Mouse (Mus musculus) limb, embryonic 11.5 days (tissue): ENCODE data around the gene Mrpl35. TPM values are rescaled to one million over a fixed set of nuclear protein-coding genes. Genes with fewer than 3 reads are reported as not detected.

Experiments used
- ATAC-seq: fragments of 200-750 bp; cut with Nextera tagmentation; 2 replicates; pipeline ENCODE4 v1.8.0; 2017; ENCODE audit warnings: low read depth; ENCODE audit not compliant: insufficient number of reproducible peaks, low FRiP score, low TSS enrichment
- DNase-seq: peaks from one replicate; pipeline ENCODE4 v3.0.0-alpha.2; 2015; ENCODE audit warnings: low spot score
- H3K27ac ChIP-seq: fragments of 300-500 bp; sonication (generic); replicated peaks from 2 replicates; pipeline ENCODE4 v1.5.1; 2014; ENCODE audit warnings: low read depth, mild to moderate bottlenecking, low read length
- H3K27me3 ChIP-seq: fragments of 300-500 bp; sonication (generic); 2 replicates; pipeline ENCODE4 v1.6.1; 2014; ENCODE audit warnings: mild to moderate bottlenecking, low read length, mixed read lengths; ENCODE audit not compliant: control insufficient read depth, insufficient read depth
- H3K36me3 ChIP-seq: fragments of 300-500 bp; sonication (generic); 2 replicates; pipeline ENCODE4 v1.6.1; 2014; ENCODE audit warnings: mild to moderate bottlenecking, low read length, moderate library complexity, mixed read lengths; ENCODE audit not compliant: control insufficient read depth, insufficient read depth
- H3K4me1 ChIP-seq: fragments of 300-500 bp; sonication (generic); 2 replicates; pipeline ENCODE4 v1.6.1; 2014; ENCODE audit warnings: low read length, mixed read lengths; ENCODE audit not compliant: control insufficient read depth, insufficient read depth
- H3K4me2 ChIP-seq: fragments of 300-500 bp; sonication (generic); 2 replicates; pipeline ENCODE4 v1.6.1; 2014; ENCODE audit warnings: low read depth, mild to moderate bottlenecking, moderate library complexity; ENCODE audit not compliant: severe bottlenecking
- H3K4me3 ChIP-seq: fragments of 300-500 bp; sonication (generic); 2 replicates; pipeline ENCODE4 v1.5.1; 2014; ENCODE audit warnings: low read depth, low read length
- H3K9ac ChIP-seq: fragments of 300-500 bp; sonication (generic); 2 replicates; pipeline ENCODE4 v1.6.1; 2014; ENCODE audit warnings: mild to moderate bottlenecking, low read length
- H3K9me3 ChIP-seq: fragments of 300-500 bp; sonication (generic); 2 replicates; pipeline ENCODE4 v1.6.1; 2016; ENCODE audit warnings: low read length; ENCODE audit not compliant: control insufficient read depth
- WGBS: fragments of 180-500 bp; shearing (Covaris S2); extraction: QIAGEN DNeasy Blood & Tissue Kit; methylation state at CpG from one replicate; pipeline ENCODE4 v1.1.7; 2014; 5-methylcytosine and 5-hydroxymethylcytosine counted together
- polyA plus RNA-seq: library from polyadenylated mRNA; unstranded; fragments of >200 nt; fragmentation: Nextera tagmentation; extraction: Ambion mirVana; gene quantifications from 2 replicates; pipeline ENCODE4 v1.2.1, GENCODE M21; 2014

The Mrpl35 gene
- polyA plus RNA-seq, 1 experiment from 2014 or later, result 62.3 TPM

- no peak overlapping the region for H3K4me2 ChIP-seq
- H3K4me1 ChIP-seq, result no peaks in the 10 kb centered on the region
- H3K36me3 ChIP-seq, result no peaks in the 10 kb centered on the region
- H3K27ac ChIP-seq, result no peak overlapping the region
- whole genome bisulfite sequencing, result 80% methylated on average over 12 of the region's 12 CpGs
- DNase-seq (no peak), ATAC-seq (no peak)
- no peaks in the 10 kb centered on the region for H3K9me3 ChIP-seq
- H3K27me3 ChIP-seq, result no peaks in the 10 kb centered on the region
- H3K9ac ChIP-seq, result no peak overlapping the region
- no peak overlapping the region for H3K4me3 ChIP-seq
These were observed 56.7 kb downstream of the Mrpl35 start for GRCm38 (mm10) chr6:71769901-71770690.

DNA sequence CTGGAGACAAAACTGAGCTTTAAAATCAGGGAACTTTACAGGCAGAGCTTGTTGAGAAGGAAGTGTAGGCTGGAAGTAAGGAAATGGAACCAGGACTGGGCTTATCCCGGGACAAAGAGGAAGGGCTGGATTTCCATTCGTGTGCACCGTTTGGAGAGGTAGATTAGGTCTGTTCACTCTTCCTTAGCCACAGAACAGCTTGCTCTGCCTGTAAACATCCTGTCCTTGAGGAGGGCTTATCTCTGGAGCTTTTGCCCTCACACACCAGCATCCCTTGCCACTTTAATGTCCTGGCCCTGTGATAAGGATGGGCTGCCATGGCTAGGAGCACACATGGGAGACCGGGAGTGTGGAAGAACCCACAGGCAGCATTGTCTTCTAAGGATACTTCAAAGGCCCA lies 59.0 kb downstream of the Mrpl35 start:
- no peak for DNase-seq
- ATAC-seq, result no peak
- Histone ChIP-seq H3K9me3 (no peaks in the 10 kb centered on the region), H3K36me3 (no peaks in the 10 kb centered on the region), H3K4me1 (no peaks in the 10 kb centered on the region), H3K4me2 (no peak overlapping the region), H3K9ac (no peak overlapping the region), H3K4me3 (no peak overlapping the region), H3K27me3 (no peaks in the 10 kb centered on the region), H3K27ac (no peak overlapping the region)
- 78% methylated on average over 4 of the region's 4 CpGs for WGBS

Other genes with a start within 250 kb of the Mrpl35 start
- 55.0 and 55.4 TPM in 2 replicates for gene Kdm3a, start 194.0 kb downstream of the Mrpl35 start, polyA plus RNA-seq
- 8.1 and 8.9 TPM in 2 replicates for gene Reep1, start 119.4 kb downstream of the Mrpl35 start, polyA plus RNA-seq
- gene Immt, start 4.4 kb upstream of the Mrpl35 start, polyA plus RNA-seq, result 208 and 213 TPM in 2 replicates
- 138 TPM in 2 replicates for gene Ptcd3, start 81.8 kb upstream of the Mrpl35 start, polyA plus RNA-seq
- 31.0 and 36.1 TPM in 2 replicates for gene Polr1a, start 82.1 kb upstream of the Mrpl35 start, polyA plus RNA-seq